Comparison of ENCODE assay signal across 17 mouse cellular contexts in genomic region chr19:59432286-59432685, GRCm38 (mm10). TPM values are rescaled to one million over a fixed set of nuclear protein-coding genes. Genes with fewer than 3 reads are reported as not detected.
A peak's percentile ranks its signal among the peaks of the same experiment; 100 is the strongest.
DNase-seq lines count a peak whose midpoint lies in the region; ATAC-seq and TF ChIP-seq lines count a peak whose summit lies in the region.
"Had no signal": no experiment of that assay in that cellular context is flagged by ENCODE, and none has a peak within 500 bp of the region (broad histone marks: within the 10 kb centered on the region; RNA-seq: fewer than 3 reads in every experiment).

No protein-coding gene starts in this region.

- no peak overlapping the region for H3K4me2 ChIP-seq in embryonic facial prominence, embryonic 12.5 days (replicated peaks)
- no peak overlapping the region for H3K4me2 ChIP-seq in kidney, embryonic 16.5 days (replicated peaks; ENCODE audit: low read depth, low read length)
- H3K4me2 ChIP-seq: heart, embryonic 13.5 days; liver, embryonic 13.5 days; neural tube, embryonic 12.5 days had no signal

- H3K27me3 ChIP-seq in embryonic facial prominence, embryonic 12.5 days = no peaks in the 10 kb centered on the region
- peaks cover 36% of the 10 kb centered on the region for H3K27me3 ChIP-seq in embryonic facial prominence, embryonic 10.5 days (replicated peaks; ENCODE audit: low read depth, poor library complexity, severe bottlenecking)
- H3K27me3 ChIP-seq in kidney, embryonic 16.5 days (ENCODE audit: insufficient read depth, low read length) = no peaks in the 10 kb centered on the region

- TF ChIP-seq CTCF in brain, embryonic 14.5 days (IDR thresholded peaks at IDR 0.05; ENCODE audit: borderline replicate concordance, extremely low read depth, insufficient read depth, insufficient read length) = no peak

- no peak for DNase-seq in embryonic facial prominence, embryonic 10.5 days (ENCODE audit: low spot score)
- peak; percentile 65 for DNase-seq in kidney, postnatal 10 days
- DNase-seq in ovary, postnatal 36 days (ENCODE audit: low spot score) = peak; percentile 22
- no peak for DNase-seq in ovary, postnatal 10 days (ENCODE audit: low spot score)
- DNase-seq in brain, embryonic 14.5 days (ENCODE audit: low read depth) = peak; percentile 66
- DNase-seq: adrenal gland, postnatal 14 days; cerebellum, adult 9-11 months; liver, embryonic 13.5 days had no signal

- H3K4me1 ChIP-seq in embryonic facial prominence, embryonic 12.5 days = peaks cover 35% of the 10 kb centered on the region
- H3K4me1 ChIP-seq in embryonic facial prominence, embryonic 10.5 days = peaks cover 28% of the 10 kb centered on the region
- H3K4me1 ChIP-seq in kidney, embryonic 16.5 days (ENCODE audit: insufficient read depth, low read length) = peaks cover 9% of the 10 kb centered on the region
- H3K4me1 ChIP-seq: heart, embryonic 13.5 days; liver, embryonic 13.5 days; megakaryocyte, embryonic 14.5 days; neural tube, embryonic 12.5 days had no signal

- no peaks in the 10 kb centered on the region for H3K9me3 ChIP-seq in embryonic facial prominence, embryonic 12.5 days
- H3K9me3 ChIP-seq in embryonic facial prominence, embryonic 10.5 days = peaks cover 5% of the 10 kb centered on the region; the same call in 1 of the 2 replicates
- H3K9me3 ChIP-seq in kidney, embryonic 16.5 days (ENCODE audit: low read length) = peaks cover 9% of the 10 kb centered on the region
- H3K9me3 ChIP-seq: liver, embryonic 13.5 days had no signal

- H3K27ac ChIP-seq in embryonic facial prominence, embryonic 12.5 days = peak overlapping the region; percentile 23; the same call in 1 of the 2 replicates
- no peak overlapping the region for H3K27ac ChIP-seq in embryonic facial prominence, embryonic 10.5 days (replicated peaks)
- no peak overlapping the region for H3K27ac ChIP-seq in kidney, embryonic 16.5 days (ENCODE audit: low read length)
- H3K27ac ChIP-seq: heart, embryonic 13.5 days; liver, embryonic 13.5 days; neural tube, embryonic 12.5 days had no signal

- ATAC-seq in embryonic facial prominence, embryonic 12.5 days (ENCODE audit: insufficient number of reproducible peaks, insufficient read depth, low FRiP score, low TSS enrichment) = no peak
- no peak for ATAC-seq in kidney, embryonic 16.5 days (ENCODE audit: low FRiP score, low TSS enrichment)
- no peak for ATAC-seq in frontal cortex, adult (ENCODE audit: low TSS enrichment)
- ATAC-seq: inflammation-experienced regulatory T-cells, adult 6 months; lung, postnatal 0 days had no signal

- H3K4me3 ChIP-seq in embryonic facial prominence, embryonic 12.5 days = no peak overlapping the region
- no peak overlapping the region for H3K4me3 ChIP-seq in embryonic facial prominence, embryonic 10.5 days
- H3K4me3 ChIP-seq in kidney, embryonic 16.5 days (ENCODE audit: low read length) = no peak overlapping the region
- H3K4me3 ChIP-seq: erythroblast, embryonic 14.5 days; heart, embryonic 13.5 days; liver, embryonic 13.5 days; megakaryocyte, embryonic 14.5 days; neural tube, embryonic 12.5 days had no signal

- no peak for TF ChIP-seq POLR2A in brain, embryonic 14.5 days (IDR thresholded peaks at IDR 0.05; ENCODE audit: borderline replicate concordance, extremely low read depth, insufficient read depth, insufficient read length, poor library complexity, severe bottlenecking)

- 23% methylated on average over 6 of the region's 6 CpGs for WGBS in embryonic facial prominence, embryonic 12.5 days
- 55% methylated on average over 6 of the region's 6 CpGs for WGBS in embryonic facial prominence, embryonic 10.5 days
- WGBS in kidney, embryonic 16.5 days = 28% methylated on average over 6 of the region's 6 CpGs

- H3K9ac ChIP-seq in embryonic facial prominence, embryonic 12.5 days = no peak overlapping the region
- H3K9ac ChIP-seq in kidney, embryonic 16.5 days (replicated peaks; ENCODE audit: low read length) = no peak overlapping the region
- H3K9ac ChIP-seq: heart, embryonic 13.5 days; liver, embryonic 13.5 days; neural tube, embryonic 12.5 days had no signal

- H3K36me3 ChIP-seq in embryonic facial prominence, embryonic 12.5 days = no peaks in the 10 kb centered on the region
- peaks cover 6% of the 10 kb centered on the region; the same call in 1 of the 2 replicates for H3K36me3 ChIP-seq in embryonic facial prominence, embryonic 10.5 days (replicated peaks)
- H3K36me3 ChIP-seq in kidney, embryonic 16.5 days (ENCODE audit: insufficient read depth, low read length) = peaks cover 15% of the 10 kb centered on the region
- H3K36me3 ChIP-seq: heart, embryonic 13.5 days; liver, embryonic 13.5 days; neural tube, embryonic 12.5 days had no signal

RNA-seq across cellular contexts. Expression of gene Emx2, which starts 25.9 kb away (rescaled TPM):
- polyA plus RNA-seq in embryonic facial prominence, embryonic 12.5 days (2016; fragmentation: Nextera tagmentation; extraction: Ambion mirVana) = 20.6 and 23.7 TPM in 2 replicates
- 8.0 and 12.1 TPM in 2 replicates for polyA plus RNA-seq in embryonic facial prominence, embryonic 10.5 days (2016; fragmentation: Nextera tagmentation; extraction: Ambion mirVana)
- polyA plus RNA-seq in kidney, embryonic 16.5 days (2015; fragmentation: Nextera tagmentation; extraction: Ambion mirVana) = 29.7 and 38.1 TPM in 2 replicates
- polyA plus RNA-seq in brain, embryonic 14.5 days (2012; rRNA removed) = 17.7 and 20.7 TPM in 2 replicates
- polyA plus RNA-seq: erythroblast, embryonic 14.5 days; heart, embryonic 13.5 days; inflammation-experienced regulatory T-cells, adult 6 months; liver, embryonic 13.5 days; lung, postnatal 0 days had no signal

Comparison
In these comparisons a context has a peak if more than half of its experiments do, and no peak if none do; other contexts are left out.
1. DNase-seq: peak in kidney, postnatal 10 days (single experiment), ovary, postnatal 36 days (single experiment) and brain, embryonic 14.5 days (single experiment); none in embryonic facial prominence, embryonic 10.5 days (single experiment) and ovary, postnatal 10 days (single experiment).